Mouse (Mus musculus): ENCODE measurements at regions not wholly inside any gene's neighbourhood (a gene's known extent, or its start where the extent isn't known, plus 50 kb on each side); places are given as distances from the start of the nearest gene placed in this dataset.
A peak's percentile ranks its signal among the peaks of the same experiment; 100 is the strongest.

DNA sequence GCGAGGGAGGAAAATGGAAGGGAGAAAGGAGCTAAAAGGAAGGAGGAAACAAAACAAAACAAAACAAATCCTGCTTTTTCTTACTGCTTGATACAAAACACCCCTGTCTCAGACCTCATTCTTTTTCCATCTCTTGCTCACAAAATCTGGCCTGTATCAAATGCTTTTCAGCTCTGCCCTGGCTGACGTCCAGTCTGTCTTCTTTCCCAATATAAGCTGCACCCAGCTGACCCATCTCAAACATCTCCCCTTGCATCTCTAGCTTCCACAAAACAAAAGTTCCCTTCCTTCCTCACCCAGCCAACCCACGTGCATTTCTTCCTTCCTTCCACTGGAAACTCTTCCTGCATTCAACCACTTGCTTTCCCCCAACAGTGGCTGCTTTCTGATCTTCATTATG is 183.1 kb upstream of the Usp25 start:
- DNase-seq (ENCODE audit: low read depth): no peak

DNA sequence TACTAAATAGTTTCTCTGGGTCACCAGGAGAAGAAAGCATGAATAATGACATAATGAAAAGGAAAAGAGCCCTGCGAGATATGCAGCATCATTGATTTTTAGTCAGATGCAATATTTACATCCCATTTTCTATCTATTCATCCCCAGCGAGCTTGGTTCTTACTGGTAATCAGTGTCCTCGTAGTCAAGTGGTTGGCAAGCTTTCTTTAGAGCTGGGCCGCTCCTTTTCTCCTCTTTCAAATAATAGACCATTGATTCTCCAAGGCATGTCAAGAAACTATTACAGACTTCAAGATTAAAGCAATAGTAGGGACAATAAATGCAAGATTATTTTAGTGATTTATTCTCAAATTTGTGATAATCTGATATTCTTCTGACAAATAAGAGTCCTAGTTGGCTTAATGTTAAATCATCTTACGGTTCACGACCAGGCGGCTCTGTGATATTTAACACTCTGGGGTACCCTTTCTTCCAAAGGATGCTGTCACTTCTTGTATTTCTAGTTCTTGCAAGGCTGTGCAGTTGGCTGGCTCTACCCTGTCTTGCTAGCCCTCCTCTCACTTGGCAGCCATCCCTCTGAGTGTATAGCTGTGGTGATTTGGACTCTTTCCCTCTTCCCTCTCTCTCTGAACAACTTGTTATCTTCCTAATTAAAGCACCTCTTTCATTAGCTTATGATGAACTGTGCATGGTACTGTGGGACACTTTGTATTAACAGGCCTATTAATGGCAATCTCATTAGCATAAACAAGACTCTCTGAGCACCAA is 185.6 kb upstream of the Usp25 start:
- DNase-seq (ENCODE audit: low read depth): no peak

DNA sequence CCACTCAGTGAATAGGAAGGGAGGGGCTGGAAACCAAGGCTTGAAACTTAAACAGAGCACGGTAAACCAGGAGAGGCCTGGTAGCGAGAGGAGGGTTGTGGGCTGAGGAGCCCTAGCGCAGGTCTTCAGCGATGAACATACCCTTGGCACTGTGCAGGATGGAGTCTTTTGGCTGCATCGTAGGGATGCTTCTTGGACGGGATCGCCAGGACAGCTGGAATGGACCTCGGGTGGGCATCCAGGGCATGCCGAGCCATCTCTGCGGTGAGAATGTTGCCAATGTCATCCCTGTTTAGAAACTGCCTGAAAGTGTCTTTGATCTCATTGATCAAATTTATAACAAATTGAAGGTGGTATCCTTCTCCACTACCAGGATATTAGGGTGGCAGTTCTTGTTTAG is 192.2 kb upstream of the Usp25 start:
- no peak for DNase-seq (ENCODE audit: low read depth)

DNA sequence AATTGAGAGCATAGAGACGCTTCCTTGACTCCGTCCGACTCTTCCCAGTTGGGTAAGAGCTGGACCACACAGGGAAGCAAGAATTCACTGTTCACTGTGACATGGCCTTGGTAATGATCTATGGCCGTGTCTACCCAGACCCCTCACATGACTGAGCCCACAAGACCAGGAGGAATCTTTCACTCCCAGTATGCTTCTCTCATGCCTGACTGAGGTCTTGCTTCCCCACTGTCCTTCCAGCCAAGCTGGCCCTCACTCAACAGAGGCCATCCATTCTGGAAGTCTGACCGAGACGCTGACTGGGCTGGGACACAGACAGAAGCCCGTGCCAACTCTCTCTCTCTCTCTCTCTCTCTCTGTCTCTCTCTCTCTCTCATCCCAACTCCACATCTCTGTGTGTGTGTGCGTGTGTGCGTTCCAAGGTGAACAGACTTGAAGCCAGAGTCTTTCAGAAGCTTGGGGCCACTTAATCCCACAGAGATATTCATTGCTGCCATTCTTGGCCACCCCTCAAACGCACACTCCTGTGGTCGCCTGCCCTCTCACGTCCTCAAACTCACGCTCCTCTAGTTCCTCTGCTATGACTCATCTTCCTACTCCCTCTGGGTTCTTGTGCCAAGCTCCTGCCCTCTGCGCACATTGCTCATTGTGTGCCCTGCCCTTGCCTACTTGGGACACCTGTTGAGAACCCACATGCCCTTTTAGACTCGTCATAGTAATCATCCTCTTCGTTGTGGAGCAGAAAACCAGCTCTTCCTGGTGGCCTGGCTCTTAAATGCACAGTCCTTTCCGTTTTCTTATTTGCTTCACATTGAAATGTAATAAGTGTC is 197.2 kb upstream of the Usp25 start:
- DNase-seq (ENCODE audit: low read depth): peak; percentile 81

DNA sequence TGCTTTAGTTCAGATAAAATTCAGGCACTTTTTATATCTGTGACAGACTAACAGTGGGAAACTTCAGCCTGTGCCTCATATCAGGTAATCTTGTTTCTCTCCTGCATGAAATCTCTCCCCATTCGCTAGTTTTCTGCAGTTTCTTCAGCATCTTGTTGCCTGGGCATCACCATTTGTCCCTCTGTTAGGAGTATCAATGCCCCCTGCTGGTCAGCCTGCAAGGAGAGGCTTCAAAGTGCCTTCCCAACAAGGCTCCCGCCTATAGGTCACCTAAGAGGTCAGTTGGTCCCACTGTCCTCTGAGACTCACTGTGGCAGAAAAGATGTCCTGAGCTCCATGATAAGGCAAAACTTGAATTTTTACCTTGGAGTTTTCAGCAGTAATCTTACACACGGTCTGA is 209.8 kb upstream of the Usp25 start:
- DNase-seq (ENCODE audit: low read depth): peak; percentile 73

DNA sequence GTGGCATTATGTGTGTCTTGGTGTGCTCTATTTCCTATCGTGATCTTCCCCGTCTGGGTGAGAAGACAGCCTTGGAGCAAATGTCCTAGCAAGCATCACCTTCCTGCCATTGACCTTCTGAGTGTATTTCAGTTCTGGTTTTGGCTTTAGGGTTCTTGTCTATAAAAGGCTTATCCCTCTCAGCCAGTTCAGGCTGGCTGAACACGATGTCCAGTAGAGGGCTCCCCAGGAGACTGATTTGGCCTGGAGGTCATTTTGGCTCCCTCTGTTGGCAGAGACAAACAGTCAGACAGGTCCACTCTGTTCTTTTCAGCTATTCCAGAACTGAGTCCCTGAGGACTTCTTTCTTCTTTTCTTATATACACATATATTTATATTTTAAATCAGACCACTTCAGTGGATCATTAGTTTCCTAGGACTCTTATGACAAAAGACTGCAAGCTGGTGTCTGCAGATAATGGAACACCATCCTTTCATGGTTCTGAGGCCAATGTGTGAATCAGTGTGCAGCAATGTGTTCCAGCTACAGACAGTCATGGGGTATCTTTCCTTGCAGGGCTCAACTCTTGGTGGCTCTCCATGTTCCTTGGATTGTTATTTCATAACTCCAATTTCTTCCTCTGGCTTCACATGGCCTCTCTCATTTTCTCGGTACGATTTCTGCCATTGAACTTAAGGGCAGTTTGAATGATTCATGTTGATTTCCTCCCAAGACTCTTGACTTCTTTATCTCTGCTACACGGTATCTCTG is 226.9 kb upstream of the Usp25 start:
- peak; percentile 84 for DNase-seq (ENCODE audit: low read depth)

DNA sequence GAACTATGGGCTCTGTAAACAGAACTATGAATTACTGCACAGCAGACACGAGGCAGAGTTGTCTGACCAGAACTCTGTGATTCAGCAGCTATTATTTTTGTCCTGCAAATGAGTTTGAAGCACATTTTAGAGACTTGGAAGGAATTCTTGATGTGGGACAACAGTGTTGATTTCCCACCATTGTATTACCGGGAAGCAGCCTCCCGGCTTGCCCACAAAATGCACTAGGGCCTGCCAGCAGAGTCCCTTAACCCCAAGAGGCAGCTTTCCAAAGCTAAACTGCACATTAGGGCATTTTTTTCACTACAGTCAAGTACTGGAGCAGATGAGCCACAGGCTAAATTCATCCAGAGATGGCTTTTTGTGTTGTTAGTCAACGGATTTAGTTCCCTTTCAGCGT is 230.8 kb upstream of the Usp25 start:
- DNase-seq (ENCODE audit: low read depth): no peak

DNA sequence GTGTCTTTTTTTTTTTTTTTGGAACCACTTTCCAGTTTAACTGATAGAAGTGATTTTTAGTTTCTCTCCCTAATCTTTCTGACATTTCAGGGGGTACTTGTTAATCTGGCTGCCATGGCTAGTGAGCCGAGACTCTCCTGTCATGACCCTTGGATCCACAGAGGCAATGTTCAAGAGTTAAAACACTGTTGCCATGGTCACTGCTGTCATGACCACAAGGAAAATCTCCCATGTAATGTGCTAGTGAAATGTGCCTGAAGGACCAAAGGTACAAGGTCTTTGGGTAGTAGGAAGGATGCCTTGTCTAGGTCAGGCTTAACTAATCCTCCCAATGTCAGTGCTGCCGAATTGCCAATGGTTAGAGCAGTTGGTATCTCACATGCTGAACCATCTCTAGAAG is 237.7 kb upstream of the Usp25 start:
- no peak for DNase-seq (ENCODE audit: low read depth)

DNA sequence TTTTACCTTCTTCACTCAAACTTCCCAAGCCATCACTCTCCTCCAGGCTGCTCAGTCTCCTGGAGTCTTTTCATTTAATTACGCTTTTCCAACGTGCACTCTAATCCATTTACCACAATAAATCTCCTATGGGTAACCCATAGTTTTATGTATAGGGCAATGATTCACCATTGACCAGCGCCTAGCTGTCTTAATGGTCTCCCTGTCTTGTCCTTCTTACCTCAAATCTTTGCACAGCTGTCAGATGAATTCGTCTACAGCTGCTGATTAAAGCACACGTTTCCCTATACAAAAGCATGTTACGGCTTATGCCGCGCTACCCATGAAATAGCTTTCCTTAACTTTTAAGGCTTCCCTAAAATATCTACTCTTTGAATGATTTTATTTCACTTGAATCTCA is 239.5 kb upstream of the Usp25 start:
- DNase-seq (ENCODE audit: low read depth): no peak

DNA sequence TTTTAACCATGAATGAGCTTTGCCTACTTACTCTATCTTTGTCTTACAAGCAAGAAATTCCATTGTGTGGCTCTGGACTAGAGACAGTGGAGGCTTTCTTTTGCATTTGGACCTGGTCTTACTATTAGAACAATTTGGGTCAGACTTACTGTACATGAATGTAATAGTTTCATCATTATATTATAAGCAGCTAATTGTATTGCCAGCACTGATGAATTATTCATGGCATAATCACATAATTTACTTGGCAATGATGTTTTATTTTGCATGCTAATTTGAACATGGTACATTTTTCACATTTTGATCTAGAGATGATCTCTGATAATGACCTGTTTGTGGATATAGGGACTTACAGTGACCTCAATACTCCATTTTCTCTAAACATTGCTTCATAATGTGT is 240.0 kb upstream of the Usp25 start:
- DNase-seq (ENCODE audit: low read depth): no peak

DNA sequence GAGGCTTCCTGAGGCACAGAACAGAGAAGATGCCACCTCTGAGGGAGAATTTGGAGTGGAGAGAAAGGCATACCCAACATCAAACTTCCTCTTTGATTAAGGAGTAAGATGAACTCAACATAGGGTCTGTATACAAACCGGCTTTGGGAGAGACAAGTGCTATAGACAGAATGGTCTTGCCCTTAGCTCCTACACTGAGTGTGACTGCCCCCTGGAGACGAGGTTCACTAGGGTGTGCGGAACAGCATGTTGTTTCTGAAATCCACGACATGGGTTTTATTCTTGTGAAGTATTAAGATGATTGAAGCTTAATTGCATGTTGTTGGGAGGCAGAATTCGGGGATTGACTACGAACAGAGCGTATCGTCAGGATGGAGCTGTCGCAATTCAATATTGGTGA is 244.9 kb upstream of the Usp25 start:
- peak; percentile 66 for DNase-seq (ENCODE audit: low read depth)

DNA sequence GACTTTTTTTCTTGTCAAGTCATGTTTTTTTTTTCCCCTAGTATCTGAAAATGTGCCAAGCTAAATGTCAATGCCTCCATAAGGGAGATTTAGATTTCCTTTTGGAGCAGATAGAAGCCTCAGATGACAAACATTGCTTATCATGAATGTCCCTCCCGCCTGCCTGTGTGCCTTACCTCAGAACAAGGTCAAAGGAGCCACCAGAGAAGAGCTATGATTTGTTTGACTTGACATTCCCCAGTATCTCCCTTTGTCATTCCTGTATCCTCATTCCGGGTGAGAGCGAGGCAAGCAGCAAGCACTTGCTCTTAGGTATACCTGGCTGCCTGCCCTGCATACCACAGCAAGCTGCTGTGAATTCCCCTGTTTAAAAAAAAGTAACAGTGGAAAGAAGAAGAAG is 246.9 kb upstream of the Usp25 start:
- no peak for DNase-seq (ENCODE audit: low read depth)

DNA sequence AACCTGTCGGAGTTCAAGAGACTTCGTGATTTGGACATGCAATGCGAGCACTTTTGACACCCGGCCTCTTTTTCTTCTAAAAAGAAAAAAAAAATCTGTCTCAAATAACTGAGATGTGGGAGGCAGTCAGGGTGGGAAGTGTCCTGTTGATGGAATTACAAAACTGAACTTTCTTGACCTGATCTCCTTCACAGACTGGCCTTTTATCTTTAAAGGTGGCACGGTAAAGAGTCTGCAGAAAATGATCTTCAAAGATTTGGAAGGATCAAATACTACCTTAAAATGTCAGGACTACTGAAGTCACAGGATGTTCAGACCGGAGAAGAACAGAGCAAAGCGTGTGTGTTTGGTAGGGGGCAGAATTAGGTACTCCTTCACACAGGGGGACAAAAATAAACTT is 248.0 kb upstream of the Usp25 start:
- no peak for DNase-seq (ENCODE audit: low read depth)

DNA sequence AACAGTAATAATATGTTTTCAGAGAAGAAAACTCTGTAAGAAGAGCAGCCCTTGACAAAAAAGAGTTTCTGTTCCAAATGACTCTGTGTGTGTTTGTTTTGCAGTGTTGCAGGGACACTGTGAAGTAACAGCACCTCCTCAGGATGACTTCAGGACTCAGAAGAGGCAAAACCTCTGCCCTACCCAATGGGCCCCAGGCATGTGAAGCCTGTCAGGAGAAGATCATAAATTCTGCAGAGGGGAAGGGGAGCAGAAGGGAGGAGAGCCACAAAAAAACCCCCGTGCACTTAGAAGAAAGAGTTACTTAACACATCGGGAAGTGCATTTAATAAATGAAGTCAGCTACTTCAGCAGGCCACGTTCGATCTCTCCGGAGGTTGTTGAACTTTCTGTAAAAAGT is 248.5 kb upstream of the Usp25 start:
- DNase-seq (ENCODE audit: low read depth): no peak

DNA sequence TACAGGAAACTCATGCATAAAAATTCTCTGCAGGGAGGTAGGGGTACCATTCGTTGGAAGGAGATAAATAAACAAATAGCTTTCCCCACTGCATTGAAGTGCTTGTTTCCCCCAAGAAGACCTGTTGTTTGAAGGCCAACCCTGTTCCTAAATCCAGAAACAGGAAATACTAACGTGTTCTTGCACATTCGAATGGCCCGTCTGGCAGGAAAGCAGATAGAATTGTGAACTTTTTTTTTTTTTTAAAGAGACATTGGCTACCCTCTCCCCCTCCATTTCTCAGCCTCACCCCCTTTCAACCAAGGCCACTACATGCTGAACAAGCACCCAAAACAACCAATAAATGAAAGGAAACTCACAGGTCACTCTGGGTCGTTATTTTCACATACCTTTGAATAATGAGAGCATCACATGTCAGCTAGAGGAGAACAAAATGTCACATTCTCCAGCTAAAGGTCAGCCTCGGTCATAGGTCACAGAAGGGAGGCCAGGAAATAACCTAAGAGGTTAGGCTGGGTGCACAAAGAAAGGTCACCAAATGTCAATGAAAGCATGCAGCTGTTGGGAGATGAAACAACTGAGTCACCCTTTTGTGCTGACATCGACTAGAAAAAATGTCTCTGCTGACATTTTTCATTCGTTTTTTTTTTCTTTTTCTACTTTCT is 250.8 kb upstream of the Usp25 start:
- no peak for DNase-seq (ENCODE audit: low read depth)

DNA sequence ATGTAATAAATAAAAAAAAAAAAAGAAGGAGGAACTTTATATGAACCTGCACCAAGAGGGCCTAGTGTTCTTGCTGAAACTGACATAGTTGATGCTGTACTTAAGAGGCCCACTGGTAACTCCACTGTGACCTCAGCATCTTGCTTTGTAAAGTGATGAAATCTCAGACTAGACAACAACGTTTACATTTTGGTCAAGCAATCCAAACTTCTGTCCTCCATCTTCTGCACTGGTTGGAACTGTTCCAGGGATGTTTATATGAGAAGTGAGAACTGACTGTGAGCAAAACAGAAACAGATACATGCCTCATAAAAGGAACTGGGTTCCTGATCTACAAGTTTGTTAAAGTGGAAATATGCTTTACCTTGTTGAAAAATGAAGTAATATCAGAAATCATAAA is 251.7 kb upstream of the Usp25 start:
- DNase-seq (ENCODE audit: low read depth): no peak

DNA sequence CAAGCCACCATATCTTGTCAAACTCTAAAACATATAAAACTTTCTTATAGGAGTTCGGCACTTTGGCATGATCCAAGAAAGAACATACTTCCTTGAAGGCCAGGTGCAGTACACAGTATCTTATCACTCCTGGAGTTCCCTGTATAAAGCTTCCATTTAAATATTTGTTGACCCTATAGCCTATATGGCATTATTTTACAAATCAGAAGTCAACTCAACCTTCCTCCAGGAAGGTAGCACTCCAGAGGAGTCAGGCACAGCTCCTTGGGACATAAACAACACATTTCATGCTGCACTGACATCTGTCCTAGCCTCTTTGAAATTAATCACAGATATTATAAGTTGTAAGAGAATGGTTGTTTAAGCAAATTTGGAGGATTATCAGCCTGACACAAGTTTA is 252.5 kb upstream of the Usp25 start:
- no peak for DNase-seq (ENCODE audit: low read depth)

DNA sequence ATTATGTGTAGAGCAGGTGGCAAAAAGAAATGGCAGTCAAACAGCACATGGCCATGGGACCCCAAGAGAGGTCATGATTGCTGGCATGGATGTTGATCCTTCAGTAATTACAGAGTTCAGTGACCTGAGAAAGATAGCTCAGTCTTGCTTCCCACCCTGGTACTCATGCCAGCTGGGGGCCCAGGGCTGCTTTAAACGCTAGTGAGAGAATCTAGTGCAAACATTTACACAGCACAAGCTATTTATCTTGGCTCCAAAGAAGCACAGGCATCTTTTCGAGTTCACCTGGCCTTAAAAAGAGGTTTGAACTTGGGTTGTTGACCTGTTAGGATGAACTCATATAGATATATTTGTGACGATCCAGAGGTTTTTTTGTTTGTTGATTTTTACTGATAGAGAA is 258.6 kb upstream of the Usp25 start:
- no peak for DNase-seq (ENCODE audit: low read depth)

DNA sequence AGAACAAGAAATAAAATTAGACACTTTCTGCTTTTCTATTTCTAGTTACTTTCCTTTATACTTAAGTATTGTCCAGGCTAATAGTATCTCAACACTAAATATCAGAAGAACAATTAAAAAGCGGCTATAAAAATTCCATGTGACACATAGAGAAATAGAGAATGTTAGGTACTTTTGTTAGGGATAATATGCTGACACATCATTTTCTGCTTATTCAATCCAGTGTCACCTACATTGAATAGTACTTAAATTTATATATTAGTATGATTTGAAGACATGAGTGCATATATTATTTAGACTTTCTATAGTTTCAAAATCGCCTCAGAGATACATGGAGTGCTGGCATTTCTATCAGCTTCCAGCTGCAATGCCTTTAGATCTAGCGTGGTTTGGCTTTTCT is 267.1 kb upstream of the Usp25 start:
- DNase-seq (ENCODE audit: low read depth): no peak

DNA sequence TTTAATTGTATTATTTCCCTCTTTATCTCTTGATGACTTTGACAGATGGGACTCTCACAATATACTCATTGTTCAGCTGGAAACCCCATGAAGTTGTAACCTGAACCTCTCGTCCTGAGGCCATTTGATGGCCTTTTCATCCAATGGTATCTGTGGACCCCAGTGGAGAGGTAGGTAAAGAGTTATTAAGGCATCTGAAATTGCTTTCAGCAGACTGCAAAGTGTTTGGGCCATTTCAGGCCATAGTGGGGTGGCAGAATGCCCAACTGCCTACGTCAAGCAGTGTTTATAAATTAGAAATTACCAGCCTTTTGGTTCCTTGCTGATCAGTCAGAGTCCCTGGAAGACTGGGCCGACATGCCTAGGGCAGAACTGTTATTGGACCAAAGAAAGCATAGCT is 272.4 kb upstream of the Usp25 start:
- no peak for DNase-seq (ENCODE audit: low read depth)

DNA sequence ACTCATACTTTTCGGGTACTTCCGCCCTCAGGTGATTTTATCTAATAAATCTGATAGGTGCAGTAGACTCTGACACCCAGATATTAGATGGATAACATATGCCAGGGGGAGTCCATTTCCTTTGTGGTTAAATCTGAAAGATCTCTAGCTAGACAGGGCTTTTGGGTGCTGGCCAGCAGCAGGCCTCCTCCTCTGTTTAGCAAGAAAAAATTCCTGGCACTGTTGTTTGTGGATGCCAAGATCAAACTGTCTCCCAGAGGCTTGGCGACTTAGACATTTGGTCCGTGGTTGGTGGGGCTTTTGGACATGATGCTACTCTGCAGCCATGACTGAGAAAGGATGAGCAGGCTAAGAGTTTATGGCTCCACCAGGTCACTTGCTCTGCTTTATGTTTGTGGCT is 287.5 kb upstream of the Usp25 start:
- DNase-seq (ENCODE audit: low read depth): no peak

DNA sequence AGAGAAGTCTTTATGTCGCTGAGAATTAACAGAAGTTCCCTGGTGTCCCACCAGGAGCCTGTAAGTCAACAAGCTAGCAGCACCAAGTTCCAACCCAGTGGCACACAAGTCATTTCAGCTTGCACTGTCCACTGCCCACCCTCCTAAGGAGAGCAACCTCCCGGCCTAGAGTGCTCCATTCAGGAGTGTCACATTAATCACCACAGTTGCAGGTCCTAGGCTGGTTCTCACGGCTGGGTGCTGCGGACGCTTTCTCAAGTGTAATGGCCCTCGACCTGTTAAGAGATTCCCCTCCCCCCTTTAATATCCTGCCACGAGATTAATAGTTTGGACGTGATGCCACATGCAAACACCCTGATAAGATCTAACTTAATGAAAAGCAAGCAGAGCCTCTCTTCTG is 288.2 kb upstream of the Usp25 start:
- DNase-seq (ENCODE audit: low read depth): no peak

DNA sequence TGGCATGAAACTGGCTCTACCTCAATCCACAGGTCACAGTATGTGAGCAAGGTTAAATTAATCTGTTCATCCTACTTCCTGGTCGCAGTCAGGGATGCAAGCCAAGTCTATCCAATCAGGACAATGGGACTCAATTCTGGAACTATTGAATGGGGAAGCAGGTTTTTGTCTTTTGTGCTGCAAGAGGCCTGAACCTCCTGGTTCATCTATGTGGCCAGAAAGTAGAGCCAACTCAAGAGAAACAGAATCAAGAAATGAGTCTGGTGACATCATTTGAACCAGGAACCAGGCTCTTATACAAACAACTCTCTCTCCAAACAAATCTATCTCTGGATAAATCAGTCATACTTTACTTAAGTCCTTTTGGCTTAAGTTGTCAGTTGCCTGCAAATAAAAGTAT is 294.7 kb upstream of the Usp25 start:
- no peak for DNase-seq (ENCODE audit: low read depth)
